Mouse (Mus musculus) liver, adult 2 months (tissue): Measurements from ENCODE around the gene Abcc5. TPM values are rescaled to one million over a fixed set of nuclear protein-coding genes. Genes with fewer than 3 reads are reported as not detected.

Source experiments
- DNase-seq: peaks from one replicate; pipeline ENCODE4 v3.0.0-alpha.2; 2011; ENCODE audit warnings: low read depth, low spot score; ENCODE audit errors: extremely low read depth
- H3K27ac ChIP-seq: fragments of 200-500 bp; replicated peaks from 2 replicates; pipeline ENCODE4 v1.5.1; 2012; ENCODE audit warnings: low read depth, mild to moderate bottlenecking, control low read depth, inconsistent platforms, low read length; ENCODE audit not compliant: insufficient read depth
- H3K27me3 ChIP-seq: fragments of 200-500 bp; 2 replicates; pipeline ENCODE4 v1.6.1; 2012; ENCODE audit warnings: mild to moderate bottlenecking, moderate library complexity, low read length, inconsistent platforms; ENCODE audit not compliant: control insufficient read depth, insufficient read depth
- H3K36me3 ChIP-seq: fragments of 200-500 bp; 2 replicates; pipeline ENCODE4 v1.6.1; 2012; ENCODE audit warnings: low read length, inconsistent platforms; ENCODE audit not compliant: control insufficient read depth, insufficient read depth
- H3K4me1 ChIP-seq: fragments of 200-500 bp; 2 replicates; pipeline ENCODE4 v1.6.1; 2011; ENCODE audit warnings: low read length; ENCODE audit not compliant: control insufficient read depth, insufficient read depth
- H3K4me3 ChIP-seq: fragments of 200-500 bp; 2 replicates; pipeline ENCODE4 v1.5.1; 2011; ENCODE audit warnings: low read depth, mild to moderate bottlenecking, control low read depth, low read length, moderate library complexity; ENCODE audit not compliant: insufficient read depth
- H3K79me2 ChIP-seq: fragments of 200-500 bp; 2 replicates; pipeline ENCODE4 v1.6.1; 2012; ENCODE audit warnings: inconsistent platforms, mild to moderate bottlenecking, low read length, moderate library complexity; ENCODE audit not compliant: control insufficient read depth, insufficient read depth
- H3K9ac ChIP-seq: fragments of 200-500 bp; 2 replicates; pipeline ENCODE4 v1.6.1; 2012; ENCODE audit warnings: low read depth, mild to moderate bottlenecking, control low read depth, inconsistent platforms, low read length
- CTCF ChIP-seq: fragments of 200-500 bp; IDR thresholded peaks from 2 replicates; pipeline ENCODE4 v1.5.1; 2011; ENCODE audit warnings: low read depth, low read length, control low read depth
- POLR2A ChIP-seq: fragments of 200-500 bp; IDR thresholded peaks from 2 replicates; pipeline ENCODE4 v1.6.1; 2011; ENCODE audit warnings: low read length, control low read depth; ENCODE audit not compliant: insufficient read depth; ENCODE audit errors: extremely low read depth
- WGBS: fragments of 180-500 bp; shearing (Covaris S2); methylation state at CpG from one replicate; pipeline ENCODE4 v1.1.7; 2018; 5-methylcytosine and 5-hydroxymethylcytosine counted together
- polyA plus RNA-seq: library from polyadenylated mRNA; depleted of rRNA; stranded (reverse); fragments of >200 nt; gene quantifications from 2 replicates; pipeline ENCODE4 v1.2.3, GENCODE M21; 2012
- total RNA-seq: library from RNA; depleted of rRNA; stranded (reverse); fragments of >200 nt; gene quantifications from 2 replicates; pipeline ENCODE4 v1.2.3, GENCODE M21; 2014

Gene Abcc5
- total and polyA plus RNA-seq, 2 experiments, result 6.6 to 7.7 TPM

- H3K9ac ChIP-seq, result no peak overlapping the region
- no peak overlapping the region for H3K27ac ChIP-seq
- no peaks in the 10 kb centered on the region; the same call in 1 of the 2 replicates for H3K36me3 ChIP-seq
- H3K4me1 ChIP-seq, result 0 out of 2 replicates have a peak, but pooled peaks cover 2% of the 10 kb centered on the region
- H3K4me3 ChIP-seq, result no peak overlapping the region
- 95% methylated on average over 2 of the region's 2 CpGs for whole genome bisulfite sequencing
- H3K27me3 ChIP-seq, result no peaks in the 10 kb centered on the region
- no peak for DNase-seq
- no peaks in the 10 kb centered on the region for H3K79me2 ChIP-seq
- no peak for TF ChIP-seq POLR2A
- no peak for TF ChIP-seq CTCF
Observed at GRCm38 (mm10) chr16:20416262-20416661, 9.9 kb downstream of the Abcc5 start.

- no peak for DNase-seq
- H3K79me2 ChIP-seq, result no peaks in the 10 kb centered on the region
- TF ChIP-seq CTCF (no peak), POLR2A (no peak)
- no peak overlapping the region for H3K9ac ChIP-seq
- 0 out of 2 replicates have a peak, but pooled peaks cover 2% of the 10 kb centered on the region for H3K4me1 ChIP-seq
- H3K27me3 ChIP-seq, result no peaks in the 10 kb centered on the region
- no peak overlapping the region for H3K27ac ChIP-seq
- WGBS, result 63% methylated on average over 6 of the region's 6 CpGs
- H3K36me3 ChIP-seq, result no peaks in the 10 kb centered on the region
- no peak overlapping the region for H3K4me3 ChIP-seq
Observed at GRCm38 (mm10) chr16:20415804-20416203, 10.4 kb downstream of the Abcc5 start.

- H3K36me3 ChIP-seq, result no peaks in the 10 kb centered on the region
- DNase-seq, result no peak
- H3K27ac ChIP-seq, result no peak overlapping the region
- H3K4me1 ChIP-seq, result 0 out of 2 replicates have a peak, but pooled peaks cover 2% of the 10 kb centered on the region
- H3K79me2 ChIP-seq, result no peaks in the 10 kb centered on the region
- H3K4me3 ChIP-seq, result no peak overlapping the region
- TF ChIP-seq POLR2A (no peak), CTCF (no peak)
- no peaks in the 10 kb centered on the region for H3K27me3 ChIP-seq
- H3K9ac ChIP-seq, result no peak overlapping the region
- WGBS, result 78% methylated on average over 2 of the region's 2 CpGs
Observed at GRCm38 (mm10) chr16:20415211-20415610, 11.0 kb downstream of the Abcc5 start.

GRCm38 (mm10) chr16:20413870-20414331 is 12.3 kb downstream of the Abcc5 start:
- TF ChIP-seq POLR2A (no peak), CTCF (no peak)
- no peak overlapping the region for H3K4me3 ChIP-seq
- 0 out of 2 replicates have a peak, but pooled peaks cover 2% of the 10 kb centered on the region for H3K4me1 ChIP-seq
- no peaks in the 10 kb centered on the region for H3K27me3 ChIP-seq
- H3K27ac ChIP-seq, result no peak overlapping the region
- no peak overlapping the region for H3K9ac ChIP-seq
- DNase-seq, result no peak
- 78% methylated on average over 2 of the region's 2 CpGs for WGBS
- no peaks in the 10 kb centered on the region for H3K36me3 ChIP-seq
- no peaks in the 10 kb centered on the region for H3K79me2 ChIP-seq

GRCm38 (mm10) chr16:20411958-20412570 is 14.1 kb downstream of the Abcc5 start:
- Histone ChIP-seq H3K36me3 (no peaks in the 10 kb centered on the region), H3K79me2 (no peaks in the 10 kb centered on the region), H3K27me3 (no peaks in the 10 kb centered on the region), H3K27ac (no peak overlapping the region), H3K9ac (no peak overlapping the region), H3K4me1 (0 out of 2 replicates have a peak, but pooled peaks cover 2% of the 10 kb centered on the region), H3K4me3 (no peak overlapping the region)
- TF ChIP-seq POLR2A (no peak), CTCF (no peak)
- DNase-seq, result peak; percentile 27
- 39% methylated on average over 8 of the region's 8 CpGs for WGBS

- no peak overlapping the region for H3K4me3 ChIP-seq
- WGBS, result 85% methylated on average over 4 of the region's 4 CpGs
- H3K4me1 ChIP-seq, result no peaks in the 10 kb centered on the region
- H3K36me3 ChIP-seq, result no peaks in the 10 kb centered on the region
- H3K27me3 ChIP-seq, result no peaks in the 10 kb centered on the region
- H3K79me2 ChIP-seq, result no peaks in the 10 kb centered on the region
- TF ChIP-seq CTCF (no peak), POLR2A (no peak)
- no peak overlapping the region for H3K27ac ChIP-seq
- DNase-seq, result no peak
- H3K9ac ChIP-seq, result no peak overlapping the region
Observed at GRCm38 (mm10) chr16:20405335-20405734, 20.9 kb downstream of the Abcc5 start.
